Mouse (Mus musculus) lung, embryonic 16.5 days (tissue): ENCODE results near the gene Kcnk13. TPM values are rescaled to one million over a fixed set of nuclear protein-coding genes. Genes with fewer than 3 reads are reported as not detected.

Experiments used
- ATAC-seq: fragments of 200-750 bp; cut with Nextera tagmentation; 2 replicates; pipeline ENCODE4 v1.8.0; 2017; ENCODE audit warnings: low read depth, mild to moderate bottlenecking, moderate library complexity
- H3K27ac ChIP-seq: fragments of 300-500 bp; sonication (generic); 2 replicates; pipeline ENCODE4 v1.5.1; 2014; ENCODE audit warnings: mild to moderate bottlenecking, control low read depth, low read length
- H3K27me3 ChIP-seq: fragments of 300-500 bp; sonication (generic); 2 replicates; pipeline ENCODE4 v1.6.1; 2014; ENCODE audit warnings: low read depth, low read length, mixed read lengths; ENCODE audit not compliant: control insufficient read depth, insufficient read depth
- H3K36me3 ChIP-seq: fragments of 300-500 bp; sonication (generic); 2 replicates; pipeline ENCODE4 v1.6.1; 2014; ENCODE audit warnings: low read length; ENCODE audit not compliant: control insufficient read depth, insufficient read depth
- H3K4me1 ChIP-seq: fragments of 300-500 bp; sonication (generic); replicated peaks from 2 replicates; pipeline ENCODE4 v1.6.1; 2014; ENCODE audit warnings: low read length, mixed read lengths; ENCODE audit not compliant: control insufficient read depth, insufficient read depth
- H3K4me2 ChIP-seq: fragments of 300-500 bp; sonication (generic); 2 replicates; pipeline ENCODE4 v1.6.1; 2014; ENCODE audit warnings: low read depth, low read length, control low read depth
- H3K4me3 ChIP-seq: fragments of 300-500 bp; sonication (generic); 2 replicates; pipeline ENCODE4 v1.5.1; 2014; ENCODE audit warnings: mild to moderate bottlenecking, low read length, control low read depth
- H3K9ac ChIP-seq: fragments of 300-500 bp; sonication (generic); 2 replicates; pipeline ENCODE4 v1.6.1; 2014; ENCODE audit warnings: low read length, control low read depth
- H3K9me3 ChIP-seq: fragments of 300-500 bp; sonication (generic); 2 replicates; pipeline ENCODE4 v1.6.1; 2016; ENCODE audit warnings: low read length; ENCODE audit not compliant: control insufficient read depth
- WGBS: fragments of 180-500 bp; shearing (Covaris S2); extraction: QIAGEN DNeasy Blood & Tissue Kit; methylation state at CpG from one replicate; pipeline ENCODE4 v1.1.7; 2014; 5-methylcytosine and 5-hydroxymethylcytosine counted together
- microRNA-seq: library from miRNA; unstranded; fragments of <30 nt; microRNA quantifications from one replicate; pipeline ENCODE4, GENCODE M21; 2016
- polyA plus RNA-seq: library from polyadenylated mRNA; unstranded; fragments of >200 nt; fragmentation: Nextera tagmentation; extraction: Ambion mirVana; gene quantifications from 2 replicates; pipeline ENCODE4 v1.2.1, GENCODE M21; 2015

The Kcnk13 gene
- polyA plus RNA-seq, 1 experiment from 2014 or later = 4.9 TPM

DNA sequence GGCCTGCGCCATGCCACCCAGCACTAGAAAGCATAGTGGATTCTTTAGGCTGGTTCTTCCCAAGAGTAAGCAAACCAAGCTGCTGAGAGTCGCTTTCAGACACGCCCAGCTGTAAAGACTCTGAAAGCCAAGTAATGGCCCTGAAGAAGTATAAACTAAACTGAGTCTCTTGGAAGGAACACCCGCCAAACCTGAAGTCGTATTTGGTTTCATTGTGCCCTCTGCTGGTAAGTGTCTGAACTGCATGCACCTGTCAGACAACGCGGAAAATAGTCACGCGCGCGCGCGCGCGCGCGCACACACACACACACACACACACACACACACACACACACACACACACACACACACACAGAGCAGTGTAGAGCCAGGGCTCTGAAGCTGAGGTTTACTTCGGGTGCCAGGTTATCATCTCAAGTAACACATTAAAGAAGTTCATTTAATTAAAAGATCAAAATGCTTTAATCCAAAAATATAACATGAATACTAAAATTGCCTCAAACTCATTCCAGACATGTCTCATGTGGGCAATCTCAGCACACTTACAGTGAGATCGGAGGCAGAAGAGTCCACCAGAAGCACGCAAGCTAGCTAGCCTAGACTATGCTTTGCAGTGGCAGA, 142.1 kb downstream of the Kcnk13 start:
- no peak overlapping the region for H3K4me3 ChIP-seq
- H3K36me3 ChIP-seq = no peaks in the 10 kb centered on the region
- peak; percentile 63 for ATAC-seq
- 0 out of 2 replicates have a peak overlapping the region, but pooled peaks have one; percentile 10 for H3K27ac ChIP-seq
- H3K9me3 ChIP-seq = no peaks in the 10 kb centered on the region
- H3K4me2 ChIP-seq = no peak overlapping the region
- 15% methylated on average over 13 of the region's 20 CpGs for WGBS
- H3K4me1 ChIP-seq = peaks cover 12% of the 10 kb centered on the region
- H3K27me3 ChIP-seq = no peaks in the 10 kb centered on the region
- H3K9ac ChIP-seq = 0 out of 2 replicates have a peak overlapping the region, but pooled peaks have one; percentile 27

- ATAC-seq = no peak
- Histone ChIP-seq H3K4me3 (no peak overlapping the region), H3K9me3 (no peaks in the 10 kb centered on the region), H3K4me2 (no peak overlapping the region), H3K36me3 (peaks cover 4% of the 10 kb centered on the region), H3K4me1 (peaks cover 13% of the 10 kb centered on the region), H3K27me3 (no peaks in the 10 kb centered on the region), H3K9ac (no peak overlapping the region), H3K27ac (no peak overlapping the region)
- 43% methylated on average over 4 of the region's 4 CpGs for WGBS
These were observed 143.1 kb downstream of the Kcnk13 start for GRCm38 (mm10) chr12:100107436-100107835.

DNA sequence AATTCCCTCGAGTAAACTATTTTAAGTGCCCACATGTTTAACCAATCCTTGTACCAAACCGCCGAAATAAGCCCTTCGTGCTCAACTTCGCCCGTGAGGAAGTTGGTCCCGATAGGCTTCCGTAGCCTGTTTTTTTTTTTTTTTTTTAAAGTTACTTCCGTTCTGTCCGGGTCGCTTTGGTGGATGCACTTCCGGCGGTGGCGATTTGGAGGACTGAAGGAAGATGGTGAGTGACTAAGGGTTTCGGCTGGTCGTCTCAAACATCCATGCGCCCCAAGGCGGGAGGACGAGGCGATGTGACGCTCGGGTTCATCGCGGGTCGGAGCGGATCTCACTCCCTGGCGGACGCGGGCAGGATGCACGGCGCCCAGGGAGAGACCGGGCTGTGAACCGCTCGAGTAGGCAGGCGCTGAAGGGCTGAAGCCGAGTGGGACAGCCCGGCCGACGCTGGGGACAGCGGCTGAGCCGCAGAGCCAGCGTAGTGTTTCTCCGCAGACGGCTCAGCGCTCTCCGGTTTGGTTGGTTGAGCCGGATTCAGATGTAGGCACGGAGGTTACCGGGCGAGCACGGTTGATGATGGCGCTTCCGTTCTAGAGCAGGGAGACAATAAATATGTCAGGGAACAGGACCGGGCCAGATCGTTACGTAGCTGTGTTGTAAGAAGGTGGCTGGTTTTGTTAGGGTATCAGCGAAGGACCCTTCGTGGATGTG, 145.8 kb downstream of the Kcnk13 start, which contains the start of gene Psmc1:
Gene Psmc1, plus strand, starts transcription at position 169 of the 711 bp plus-strand sequence.
- Histone ChIP-seq H3K4me1 (peaks cover 13% of the 10 kb centered on the region), H3K9me3 (no peaks in the 10 kb centered on the region), H3K4me3 (peak within 1 kb of the TSS; percentile 98), H3K36me3 (peaks cover 23% of the 10 kb centered on the region), H3K27me3 (no peaks in the 10 kb centered on the region), H3K27ac (peak within 1 kb of the TSS; percentile 84), H3K4me2 (peak within 1 kb of the TSS; percentile 87), H3K9ac (peak within 1 kb of the TSS; percentile 90)
- WGBS = under 1% methylated on average over 58 of the region's 58 CpGs
- peak; percentile 84 for ATAC-seq

Small RNA genes lying within 50 kb of the gene (microRNA-seq; reads per million reads assigned to microRNA genes)
- gene Gm23291 = not detected

Other genes with a start within 250 kb of the Kcnk13 start
- 16.6 and 19.4 TPM in 2 replicates for gene Efcab11, start 80.1 kb upstream of the Kcnk13 start, polyA plus RNA-seq
- 61.2 and 63.5 TPM in 2 replicates for gene Tdp1, start 80.0 kb upstream of the Kcnk13 start, polyA plus RNA-seq
- gene Psmc1, start 145.7 kb downstream of the Kcnk13 start, polyA plus RNA-seq = 259 and 266 TPM in 2 replicates
- 13.2 and 14.7 TPM in 2 replicates for gene Nrde2, start 195.2 kb downstream of the Kcnk13 start, polyA plus RNA-seq
- 1,745 and 1,859 TPM in 2 replicates for gene Calm1, start 234.9 kb downstream of the Kcnk13 start, polyA plus RNA-seq